Mouse (Mus musculus): Measurements from ENCODE around the gene Hp.

GRCm38 (mm10) chr8:109563881-109564280, 15.1 kb downstream of the Hp start:
- TF ChIP-seq CTCF (IDR thresholded peaks at IDR 0.05; ENCODE audit: low read depth, low read length): no peak
- TF ChIP-seq POLR2A (IDR thresholded peaks at IDR 0.05; ENCODE audit: borderline replicate concordance, low read depth, low read length): no peak
